Mouse (Mus musculus) hindbrain, postnatal 0 days (tissue): ENCODE measurements around the gene Kcnk13. TPM values are rescaled to one million over a fixed set of nuclear protein-coding genes. Genes with fewer than 3 reads are reported as not detected.

Experiments
- ATAC-seq: fragments of 200-750 bp; cut with Nextera tagmentation; 2 replicates; pipeline ENCODE4 v1.8.0; 2017; ENCODE audit warnings: mild to moderate bottlenecking, moderate TSS enrichment, moderate library complexity
- DNase-seq: peaks from one replicate; pipeline ENCODE4 v3.0.0-alpha.2; 2015; ENCODE audit warnings: low spot score
- H3K27ac ChIP-seq: fragments of 300-500 bp; sonication (generic); 2 replicates; pipeline ENCODE4 v1.5.1; 2014; ENCODE audit warnings: mild to moderate bottlenecking
- H3K27me3 ChIP-seq: fragments of 300-500 bp; sonication (generic); 2 replicates; pipeline ENCODE4 v1.6.1; 2014; ENCODE audit warnings: low read length, mixed read lengths; ENCODE audit not compliant: insufficient read depth
- H3K36me3 ChIP-seq: fragments of 300-500 bp; sonication (generic); 2 replicates; pipeline ENCODE4 v1.6.1; 2014; ENCODE audit warnings: low read length, mixed read lengths; ENCODE audit not compliant: insufficient read depth
- H3K4me1 ChIP-seq: fragments of 300-500 bp; sonication (generic); 2 replicates; pipeline ENCODE4 v1.6.1; 2014; ENCODE audit warnings: antibody characterized with exemption, low read length, mixed read lengths; ENCODE audit not compliant: insufficient read depth
- H3K4me2 ChIP-seq: fragments of 300-500 bp; sonication (generic); 2 replicates; pipeline ENCODE4 v1.6.1; 2014; ENCODE audit warnings: low read depth, mild to moderate bottlenecking, low read length, moderate library complexity, mixed read lengths
- H3K4me3 ChIP-seq: fragments of 300-500 bp; sonication (generic); 2 replicates; pipeline ENCODE4 v1.5.1; 2014; ENCODE audit warnings: low read length
- H3K9ac ChIP-seq: fragments of 300-500 bp; sonication (generic); replicated peaks from 2 replicates; pipeline ENCODE4 v1.6.1; 2014; ENCODE audit warnings: mild to moderate bottlenecking, low read length, moderate library complexity, mixed read lengths
- H3K9me3 ChIP-seq: fragments of 300-500 bp; sonication (generic); 2 replicates; pipeline ENCODE4 v1.6.1; 2016; ENCODE audit warnings: low read length, mixed read lengths
- CTCF ChIP-seq: IDR thresholded peaks from 2 replicates; pipeline ENCODE4 v1.5.1; 2016; ENCODE audit warnings: antibody characterized with exemption, control low read depth, low read depth
- WGBS: fragments of 180-500 bp; shearing (Covaris S2); extraction: QIAGEN DNeasy Blood & Tissue Kit; methylation state at CpG from one replicate; pipeline ENCODE4 v1.1.7; 2014; 5-methylcytosine and 5-hydroxymethylcytosine counted together
- polyA plus RNA-seq: library from polyadenylated mRNA; unstranded; fragments of >200 nt; fragmentation: Nextera tagmentation; extraction: Ambion mirVana; gene quantifications from 2 replicates; pipeline ENCODE4 v1.2.1, GENCODE M21; 2015
- total RNA-seq: library from RNA; depleted of rRNA; stranded (reverse); fragments of >200 nt; gene quantifications from 2 replicates; pipeline ENCODE4 v1.2.3, GENCODE M21; 2014

Gene Kcnk13
- total and polyA plus RNA-seq, 2 experiments from 2014 or later = 1.8 to 1.9 TPM

- H3K9me3 ChIP-seq = peaks cover 6% of the 10 kb centered on the region; the same call in 1 of the 2 replicates
- no peaks in the 10 kb centered on the region for H3K36me3 ChIP-seq
- no peaks in the 10 kb centered on the region for H3K27me3 ChIP-seq
- WGBS = 55% methylated on average over 7 of the region's 7 CpGs
- no peak overlapping the region for H3K27ac ChIP-seq
- no peak overlapping the region for H3K9ac ChIP-seq
- no peaks in the 10 kb centered on the region for H3K4me1 ChIP-seq
- H3K4me3 ChIP-seq = no peak overlapping the region
- H3K4me2 ChIP-seq = no peak overlapping the region
- ATAC-seq (no peak), DNase-seq (no peak)
- no peak for TF ChIP-seq CTCF
Observed at GRCm38 (mm10) chr12:100050552-100050951, 86.3 kb downstream of the Kcnk13 start.

DNA sequence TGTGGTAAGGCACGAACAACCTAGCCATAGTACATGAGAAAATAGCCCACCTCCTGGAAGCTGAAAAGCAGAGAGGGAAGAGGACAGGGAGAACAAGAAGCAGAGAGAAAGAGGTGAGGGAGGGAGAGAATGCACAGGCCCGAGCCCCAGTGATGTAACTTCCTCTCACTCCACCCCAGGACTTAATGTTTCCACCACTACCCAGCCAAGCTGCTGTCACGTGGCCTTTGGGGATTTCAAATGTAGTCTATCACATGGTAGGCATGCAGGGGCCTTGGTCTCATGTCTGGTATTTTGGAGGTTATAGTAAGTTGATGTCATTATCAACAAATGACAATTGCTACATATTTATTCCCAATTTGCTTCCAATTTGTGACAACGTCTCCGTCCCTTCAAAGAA lies 89.3 kb downstream of the Kcnk13 start:
- Histone ChIP-seq H3K9me3 (no peaks in the 10 kb centered on the region), H3K4me2 (no peak overlapping the region), H3K9ac (no peak overlapping the region), H3K27me3 (no peaks in the 10 kb centered on the region), H3K27ac (no peak overlapping the region), H3K4me1 (no peaks in the 10 kb centered on the region), H3K4me3 (no peak overlapping the region), H3K36me3 (no peaks in the 10 kb centered on the region)
- DNase-seq (no peak), ATAC-seq (no peak)
- TF ChIP-seq CTCF = no peak
- WGBS = 82% methylated on average over 5 of the region's 5 CpGs

DNA sequence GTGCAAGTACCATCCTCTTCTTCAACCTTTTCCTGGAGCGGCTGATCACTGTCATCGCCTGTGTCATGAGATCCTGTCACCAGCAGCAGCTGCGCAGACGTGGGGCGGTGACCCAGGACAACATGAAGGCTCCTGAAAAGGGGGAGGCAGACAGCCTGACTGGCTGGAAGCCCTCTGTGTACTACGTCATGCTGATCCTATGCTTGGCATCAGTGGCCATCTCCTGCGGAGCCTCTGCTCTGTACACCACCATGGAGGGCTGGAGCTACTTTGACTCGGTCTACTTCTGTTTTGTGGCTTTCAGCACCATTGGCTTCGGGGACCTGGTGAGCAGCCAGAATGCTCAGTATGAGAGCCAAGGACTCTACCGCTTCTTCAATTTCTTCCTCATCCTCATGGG lies 96.8 kb downstream of the Kcnk13 start:
- no peaks in the 10 kb centered on the region for H3K4me1 ChIP-seq
- H3K9me3 ChIP-seq = no peaks in the 10 kb centered on the region
- ATAC-seq = no peak
- H3K4me3 ChIP-seq = no peak overlapping the region
- TF ChIP-seq CTCF = no peak
- H3K27me3 ChIP-seq = no peaks in the 10 kb centered on the region
- DNase-seq = no peak
- H3K27ac ChIP-seq = no peak overlapping the region
- no peak overlapping the region for H3K9ac ChIP-seq
- H3K4me2 ChIP-seq = no peak overlapping the region
- WGBS = 76% methylated on average over 10 of the region's 10 CpGs
- no peaks in the 10 kb centered on the region for H3K36me3 ChIP-seq

- ATAC-seq = no peak
- H3K27me3 ChIP-seq = no peaks in the 10 kb centered on the region
- no peaks in the 10 kb centered on the region for H3K4me1 ChIP-seq
- no peaks in the 10 kb centered on the region for H3K36me3 ChIP-seq
- H3K27ac ChIP-seq = no peak overlapping the region
- no peak overlapping the region for H3K9ac ChIP-seq
- no peaks in the 10 kb centered on the region for H3K9me3 ChIP-seq
- H3K4me3 ChIP-seq = no peak overlapping the region
- H3K4me2 ChIP-seq = no peak overlapping the region
- no peak for TF ChIP-seq CTCF
- DNase-seq = no peak
Observed at GRCm38 (mm10) chr12:100061826-100062225, 97.5 kb downstream of the Kcnk13 start.

DNA sequence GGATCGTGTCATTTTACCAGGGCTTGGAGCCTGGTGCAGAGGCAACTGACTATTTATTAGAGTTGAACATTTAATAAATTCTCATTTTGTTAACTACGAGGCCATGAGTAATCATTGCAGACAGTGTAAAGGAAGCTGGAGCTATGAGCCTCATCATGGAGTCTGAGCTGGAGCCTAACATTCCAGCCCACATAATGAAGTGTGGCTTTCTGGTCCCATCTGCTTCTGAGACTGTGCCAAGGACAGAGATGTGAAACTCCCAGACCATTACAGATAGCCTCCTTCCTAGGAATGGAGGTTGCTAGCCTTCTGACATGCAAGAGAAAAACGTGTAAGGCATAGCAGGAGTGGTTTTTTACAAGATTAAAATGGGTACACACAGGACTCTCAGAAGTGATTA lies 98.3 kb downstream of the Kcnk13 start:
- no peak for TF ChIP-seq CTCF
- Histone ChIP-seq H3K9me3 (no peaks in the 10 kb centered on the region), H3K36me3 (no peaks in the 10 kb centered on the region), H3K4me3 (no peak overlapping the region), H3K4me1 (no peaks in the 10 kb centered on the region), H3K9ac (no peak overlapping the region), H3K27ac (no peak overlapping the region), H3K27me3 (no peaks in the 10 kb centered on the region), H3K4me2 (no peak overlapping the region)
- no peak for DNase-seq
- 69% methylated on average over 3 of the region's 3 CpGs for WGBS
- ATAC-seq = no peak

GRCm38 (mm10) chr12:100065109-100065508 lies 100.8 kb downstream of the Kcnk13 start:
- Histone ChIP-seq H3K36me3 (no peaks in the 10 kb centered on the region), H3K27ac (no peak overlapping the region; the same call in 1 of the 2 replicates), H3K4me2 (no peak overlapping the region), H3K4me1 (no peaks in the 10 kb centered on the region), H3K27me3 (no peaks in the 10 kb centered on the region), H3K9me3 (no peaks in the 10 kb centered on the region), H3K4me3 (no peak overlapping the region), H3K9ac (no peak overlapping the region)
- 68% methylated on average over 3 of the region's 3 CpGs for WGBS
- ATAC-seq = peak; percentile 47; the same call in 1 of the 2 replicates
- no peak for TF ChIP-seq CTCF
- peak; percentile 15 for DNase-seq

- ATAC-seq (no peak), DNase-seq (no peak)
- Histone ChIP-seq H3K36me3 (no peaks in the 10 kb centered on the region), H3K9me3 (no peaks in the 10 kb centered on the region), H3K9ac (no peak overlapping the region), H3K27ac (no peak overlapping the region), H3K4me3 (no peak overlapping the region), H3K4me1 (no peaks in the 10 kb centered on the region), H3K27me3 (no peaks in the 10 kb centered on the region), H3K4me2 (no peak overlapping the region)
- TF ChIP-seq CTCF = no peak
- WGBS = 90% methylated on average over 5 of the region's 5 CpGs
Observed at GRCm38 (mm10) chr12:100067477-100067876, 103.2 kb downstream of the Kcnk13 start.
